Mouse (Mus musculus): ENCODE measurements around the gene Ica1. TPM values are rescaled to one million over a fixed set of nuclear protein-coding genes. Genes with fewer than 3 reads are reported as not detected.

Gene Ica1
- polyA plus RNA-seq, 1 experiment from 2014 or later, result 82.4 TPM

- Histone ChIP-seq H3K4me3 (ENCODE audit: low read depth, low read length) (no peak overlapping the region), H3K36me3 (ENCODE audit: control insufficient read depth, insufficient read depth, low read length) (0 out of 2 replicates have a peak, but pooled peaks cover 2% of the 10 kb centered on the region), H3K27ac (ENCODE audit: low read length) (no peak overlapping the region), H3K4me1 (ENCODE audit: control insufficient read depth, insufficient read depth, low read length) (no peaks in the 10 kb centered on the region), H3K9me3 (replicated peaks; ENCODE audit: control insufficient read depth, low read length, poor library complexity, severe bottlenecking) (no peaks in the 10 kb centered on the region), H3K4me2 (ENCODE audit: low read length) (no peak overlapping the region), H3K27me3 (ENCODE audit: control insufficient read depth, insufficient read depth, low read depth, low read length) (no peaks in the 10 kb centered on the region), H3K9ac (ENCODE audit: low read depth, low read length) (no peak overlapping the region)
- 92% methylated on average over 3 of the region's 3 CpGs for WGBS
- ATAC-seq, result no peak
Measured at GRCm38 (mm10) chr6:8583892-8584291, 194.4 kb downstream of the Ica1 start.

GRCm38 (mm10) chr6:8582377-8582776 is 195.9 kb downstream of the Ica1 start:
- ATAC-seq, result no peak
- Histone ChIP-seq H3K36me3 (ENCODE audit: control insufficient read depth, insufficient read depth, low read length) (0 out of 2 replicates have a peak, but pooled peaks cover 2% of the 10 kb centered on the region), H3K27ac (ENCODE audit: low read length) (no peak overlapping the region), H3K4me2 (ENCODE audit: low read length) (no peak overlapping the region), H3K9ac (ENCODE audit: low read depth, low read length) (no peak overlapping the region), H3K27me3 (ENCODE audit: control insufficient read depth, insufficient read depth, low read depth, low read length) (no peaks in the 10 kb centered on the region), H3K4me3 (ENCODE audit: low read depth, low read length) (no peak overlapping the region), H3K4me1 (ENCODE audit: control insufficient read depth, insufficient read depth, low read length) (no peaks in the 10 kb centered on the region), H3K9me3 (replicated peaks; ENCODE audit: control insufficient read depth, low read length, poor library complexity, severe bottlenecking) (no peaks in the 10 kb centered on the region)
- whole genome bisulfite sequencing, result 97% methylated on average over 9 of the region's 9 CpGs

Other genes with a start within 250 kb of the Ica1 start
- 82.4 and 92.6 TPM in 2 replicates for gene Nxph1, start 169.9 kb upstream of the Ica1 start, polyA plus RNA-seq (2015; fragmentation: Nextera tagmentation; extraction: Ambion mirVana)